Mouse (Mus musculus): ENCODE data around the gene Syn3. TPM values are rescaled to one million over a fixed set of nuclear protein-coding genes. Genes with fewer than 3 reads are reported as not detected.

Gene Syn3
- total RNA-seq, 2 experiments from 2014 or later, result 0.30 to 0.31 TPM

DNA sequence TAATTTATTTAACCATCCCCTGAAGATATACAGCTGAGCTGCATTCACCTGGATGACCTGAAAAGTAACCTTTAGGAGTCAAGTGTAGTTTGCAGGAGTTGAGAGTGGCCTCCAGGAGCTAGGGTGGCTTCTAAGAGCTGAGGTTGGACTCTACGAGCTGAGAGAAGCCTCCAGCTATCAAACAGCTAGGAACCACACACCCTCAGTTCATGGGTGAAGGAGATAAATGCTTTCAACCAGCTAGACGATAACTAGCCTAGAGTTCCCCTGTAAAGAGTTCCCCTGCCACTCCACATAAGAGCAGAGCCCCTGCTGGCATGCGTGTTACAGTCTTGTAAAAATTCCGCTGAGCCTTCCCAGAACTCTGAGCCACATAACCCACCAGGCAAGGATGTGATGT lies 129.3 kb downstream of the Syn3 start:
- DNase-seq (ENCODE audit: low spot score), result no peak

DNA sequence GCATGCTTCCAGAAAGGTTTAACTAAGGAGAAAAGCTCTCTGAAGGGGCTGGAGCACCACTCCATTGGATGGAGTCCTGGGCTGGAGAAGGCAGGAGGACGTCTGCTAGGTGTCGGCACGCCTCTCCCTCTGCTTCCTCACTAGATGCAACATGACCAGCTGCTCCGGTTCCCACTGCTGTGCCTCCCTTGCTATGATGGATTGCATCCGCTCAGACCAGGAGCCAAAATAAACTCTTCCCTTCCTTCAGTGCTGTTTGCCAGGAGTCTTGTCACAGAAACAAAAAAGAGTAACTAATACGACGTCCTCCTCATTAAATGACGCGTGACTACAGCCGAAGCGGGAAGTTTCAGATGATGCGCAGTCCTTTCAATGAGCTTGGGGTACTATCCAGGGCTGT lies 129.9 kb downstream of the Syn3 start:
- no peak for DNase-seq (ENCODE audit: low spot score)

DNA sequence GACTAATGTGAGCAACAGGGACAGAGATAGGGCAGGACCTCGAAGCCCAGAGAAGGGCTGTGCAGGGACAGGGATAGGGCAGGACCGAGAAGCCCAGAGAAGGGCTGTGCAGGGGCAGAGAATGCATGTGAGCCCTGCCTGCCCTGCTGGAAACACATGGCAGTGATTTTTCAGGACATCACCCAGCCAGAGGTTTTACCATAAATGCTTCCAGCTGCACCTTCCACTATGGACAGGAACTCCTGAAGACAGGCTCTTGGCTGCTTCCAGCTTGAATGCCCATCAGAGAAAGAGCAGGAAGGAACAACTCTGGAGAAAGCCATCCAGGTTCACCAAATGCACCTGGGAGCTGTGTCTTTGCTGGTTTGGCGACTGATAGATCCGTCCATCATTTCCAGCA lies 131.3 kb downstream of the Syn3 start:
- no peak for DNase-seq (ENCODE audit: low spot score)

DNA sequence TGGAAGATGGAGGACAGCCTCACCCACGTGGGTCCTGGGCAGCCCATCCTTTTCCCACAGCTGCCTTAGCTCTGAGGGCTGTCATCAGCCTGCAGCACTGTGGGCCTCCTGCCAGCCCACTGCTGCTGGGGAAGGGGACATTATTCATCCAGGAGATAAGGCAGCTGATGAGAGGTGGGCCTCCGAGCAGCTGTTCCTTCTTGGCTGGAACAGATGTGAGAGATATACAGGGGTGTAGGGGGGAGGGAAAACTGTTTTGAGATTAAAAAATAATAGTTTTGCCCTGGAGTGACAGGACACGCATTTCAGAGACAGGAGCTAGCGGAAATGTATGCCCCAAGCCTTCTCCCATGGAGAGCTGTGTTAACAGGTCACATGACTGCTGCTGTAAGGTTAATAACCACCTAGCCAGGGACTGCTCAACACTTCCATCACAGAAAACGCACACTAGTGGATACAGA lies 133.0 kb downstream of the Syn3 start:
- DNase-seq (ENCODE audit: low spot score), result no peak

DNA sequence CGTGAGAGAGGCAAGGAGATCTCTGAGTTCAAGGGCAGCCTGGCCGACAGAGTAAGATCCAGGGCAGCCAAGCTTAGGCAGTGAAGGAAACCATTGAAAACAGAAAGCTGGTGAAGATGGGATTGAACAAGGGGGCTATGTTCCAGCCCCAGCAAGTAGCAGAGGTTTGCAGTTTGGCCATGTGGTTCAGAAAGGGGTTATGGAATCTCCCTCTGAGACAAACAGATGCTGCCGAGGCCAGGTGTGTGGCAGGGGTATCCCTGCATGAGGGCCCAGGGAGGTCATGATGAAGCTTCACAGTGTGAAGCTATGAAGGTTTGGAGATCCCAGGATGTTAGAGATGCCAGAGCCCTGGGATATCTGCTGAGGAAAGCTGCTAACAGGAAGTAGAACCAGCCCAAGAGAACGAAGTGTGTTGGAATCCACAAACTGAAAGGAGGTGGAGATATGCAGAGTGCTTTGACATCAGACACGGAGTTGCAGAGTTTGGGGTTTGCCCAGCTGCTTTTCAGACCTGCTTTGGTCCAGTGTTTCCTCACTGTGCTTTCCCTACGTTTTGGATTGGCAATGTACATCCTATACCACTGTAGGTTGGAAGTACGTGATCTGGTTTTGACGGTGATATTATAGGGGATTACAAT lies 134.9 kb downstream of the Syn3 start:
- DNase-seq (ENCODE audit: low spot score), result no peak

GRCm38 (mm10) chr10:86359699-86360098 lies 139.0 kb downstream of the Syn3 start:
- DNase-seq (ENCODE audit: low spot score), result no peak

GRCm38 (mm10) chr10:86359208-86359607 lies 139.5 kb downstream of the Syn3 start:
- DNase-seq (ENCODE audit: low spot score), result no peak

GRCm38 (mm10) chr10:86358307-86358975 lies 140.3 kb downstream of the Syn3 start:
- no peak for DNase-seq (ENCODE audit: low spot score)

DNA sequence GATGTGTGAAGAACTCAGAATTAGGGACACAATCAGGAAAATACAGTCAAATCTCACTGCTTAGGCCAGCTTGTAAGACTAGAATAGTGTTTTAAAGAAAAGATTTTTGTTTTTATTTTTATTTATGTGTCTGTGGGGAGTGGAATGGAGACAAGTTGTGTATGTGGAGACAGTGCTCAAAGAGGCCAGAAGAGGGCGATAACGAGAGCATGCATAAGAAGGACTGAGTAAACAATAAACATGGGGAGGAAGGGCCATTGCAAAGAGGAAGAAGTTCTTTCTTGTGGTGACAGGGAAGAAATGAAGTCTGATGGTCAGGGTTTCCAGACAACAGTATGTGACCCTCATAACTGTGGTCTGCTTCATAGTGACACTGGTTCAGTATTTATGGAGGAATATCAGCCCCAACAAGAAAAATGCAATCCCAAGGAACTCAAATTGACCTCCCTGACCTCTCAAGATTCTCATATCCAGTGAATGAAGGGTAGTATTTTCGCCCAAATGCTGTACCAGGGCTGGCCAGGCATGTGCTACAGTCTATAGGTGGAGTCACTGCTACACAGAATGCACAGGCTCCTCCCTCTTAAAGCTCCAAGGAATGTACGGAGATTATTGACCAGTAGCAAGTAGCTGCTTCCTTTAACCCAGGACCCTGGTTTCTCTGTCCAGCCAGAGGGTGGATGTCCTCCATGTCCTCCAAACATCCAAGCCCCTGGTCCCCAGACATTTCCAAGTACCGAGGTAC lies 141.7 kb downstream of the Syn3 start:
- DNase-seq (ENCODE audit: low spot score), result no peak

- DNase-seq (ENCODE audit: low spot score), result no peak
Observed at GRCm38 (mm10) chr10:86352521-86352920, 146.2 kb downstream of the Syn3 start.

- DNase-seq (ENCODE audit: low spot score), result no peak
Observed at GRCm38 (mm10) chr10:86351287-86351686, 147.4 kb downstream of the Syn3 start.

- DNase-seq (ENCODE audit: low spot score), result no peak
Observed at GRCm38 (mm10) chr10:86346235-86346840, 152.4 kb downstream of the Syn3 start.

DNA sequence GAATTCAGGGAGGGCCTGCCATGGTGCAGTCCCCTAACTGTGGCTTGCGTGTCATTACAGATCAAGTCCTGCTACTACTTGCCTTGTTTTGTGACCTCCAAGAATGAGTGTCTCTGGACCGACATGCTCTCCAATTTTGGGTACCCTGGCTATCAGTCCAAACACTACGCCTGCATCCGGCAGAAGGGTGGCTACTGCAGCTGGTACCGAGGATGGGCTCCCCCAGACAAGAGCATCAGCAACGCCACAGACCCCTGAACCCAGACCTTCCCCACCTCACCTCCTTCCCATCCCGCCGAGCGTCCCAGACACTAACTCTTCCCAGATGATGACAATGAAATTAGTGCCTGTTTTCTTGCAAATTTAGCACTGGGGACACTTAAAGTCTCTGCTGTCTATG lies 153.1 kb downstream of the Syn3 start:
- DNase-seq (ENCODE audit: low spot score), result no peak

- DNase-seq (ENCODE audit: low spot score), result no peak
Observed at GRCm38 (mm10) chr10:86344654-86345053, 154.0 kb downstream of the Syn3 start.

DNA sequence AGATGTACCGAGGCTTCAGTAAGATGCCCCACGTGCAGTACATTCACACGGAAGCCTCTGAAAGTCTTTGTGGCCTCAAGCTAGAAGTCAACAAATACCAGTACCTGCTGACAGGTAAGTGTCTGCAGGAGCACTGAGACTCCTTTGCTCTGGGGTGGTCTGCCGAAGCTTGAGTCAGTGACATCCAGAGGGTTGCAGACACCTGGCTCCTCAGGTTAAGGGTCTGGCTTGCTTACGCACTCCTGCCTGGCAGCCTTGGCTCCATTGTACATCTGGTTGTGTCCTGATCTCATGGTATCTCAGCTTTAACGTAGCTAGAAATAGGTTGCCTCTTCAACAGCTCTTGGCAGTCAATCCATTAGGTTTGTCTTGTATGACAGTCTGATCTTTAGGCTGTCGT lies 154.8 kb downstream of the Syn3 start:
- DNase-seq (ENCODE audit: low spot score), result no peak

GRCm38 (mm10) chr10:86343362-86343761 lies 155.3 kb downstream of the Syn3 start:
- DNase-seq (ENCODE audit: low spot score), result no peak

- no peak for DNase-seq (ENCODE audit: low spot score)
Observed at GRCm38 (mm10) chr10:86342713-86343112, 156.0 kb downstream of the Syn3 start.

GRCm38 (mm10) chr10:86342151-86342550 lies 156.5 kb downstream of the Syn3 start:
- no peak for DNase-seq (ENCODE audit: low spot score)

GRCm38 (mm10) chr10:86341589-86341988 lies 157.1 kb downstream of the Syn3 start:
- peak; percentile 77 for DNase-seq (ENCODE audit: low spot score)

DNA sequence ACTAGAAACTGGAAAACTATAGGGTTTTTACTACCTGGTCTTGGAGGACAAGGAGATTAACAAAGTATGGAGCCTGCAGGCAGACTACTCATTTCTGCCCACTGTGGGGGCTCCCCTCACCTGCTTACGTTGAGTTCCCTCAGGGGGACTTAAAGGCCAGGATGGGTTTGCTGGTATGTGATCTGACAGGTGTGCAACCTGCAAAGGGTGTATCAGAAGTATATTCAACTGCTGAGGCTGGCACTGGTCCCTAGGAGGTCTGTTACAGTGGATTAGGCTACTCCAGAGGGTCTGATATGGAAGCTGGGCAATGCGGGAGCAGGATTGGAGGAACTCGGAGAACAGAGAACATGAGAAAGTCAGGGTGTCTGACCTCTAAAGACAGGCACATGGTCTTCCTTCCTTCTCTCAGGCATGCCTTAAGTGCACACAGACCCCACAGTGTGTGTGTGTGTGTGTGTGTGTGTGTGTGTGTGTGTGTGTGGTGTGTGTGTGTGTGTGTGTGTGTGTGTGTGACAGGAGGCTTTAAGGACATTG lies 157.6 kb downstream of the Syn3 start:
- DNase-seq (ENCODE audit: low spot score), result no peak

- no peak for DNase-seq (ENCODE audit: low spot score)
Observed at GRCm38 (mm10) chr10:86340421-86340820, 158.3 kb downstream of the Syn3 start.
